Mouse (Mus musculus) R1 (cell line): Measurements from ENCODE around the gene Furin.

Source experiments
- DNase-seq: peaks from one replicate; pipeline ENCODE4 v3.0.0-alpha.2; 2018; ENCODE audit warnings: low read depth, low spot score

Furin gene

DNA sequence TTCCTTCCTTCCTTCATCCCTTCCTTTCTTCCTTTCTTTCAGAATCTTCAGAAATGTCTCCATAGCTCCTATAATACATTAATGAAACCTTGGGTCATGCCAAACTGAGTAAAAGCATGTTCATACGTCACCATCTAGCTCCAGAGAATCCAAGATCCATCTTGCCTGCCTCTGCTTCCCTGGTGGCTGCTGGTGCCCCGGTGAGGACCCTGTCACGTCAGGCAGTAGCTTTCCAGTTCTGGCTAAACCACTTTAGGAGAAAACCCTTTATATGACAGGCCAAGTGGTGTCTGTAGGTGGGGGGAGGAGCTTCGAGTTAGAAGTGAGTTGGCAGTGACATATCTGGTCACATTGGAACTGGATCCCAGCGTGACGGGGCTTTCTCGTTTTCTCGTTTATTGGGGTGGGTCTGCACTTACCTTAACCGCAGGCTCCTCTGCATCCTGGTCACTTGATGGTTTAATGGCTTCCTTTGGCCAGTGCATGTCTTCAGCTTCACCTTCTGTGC, at the start of gene Furin:
Gene Furin, minus strand, starts transcription at position 249 of the 508 bp plus-strand sequence.
- no peak for DNase-seq

DNA sequence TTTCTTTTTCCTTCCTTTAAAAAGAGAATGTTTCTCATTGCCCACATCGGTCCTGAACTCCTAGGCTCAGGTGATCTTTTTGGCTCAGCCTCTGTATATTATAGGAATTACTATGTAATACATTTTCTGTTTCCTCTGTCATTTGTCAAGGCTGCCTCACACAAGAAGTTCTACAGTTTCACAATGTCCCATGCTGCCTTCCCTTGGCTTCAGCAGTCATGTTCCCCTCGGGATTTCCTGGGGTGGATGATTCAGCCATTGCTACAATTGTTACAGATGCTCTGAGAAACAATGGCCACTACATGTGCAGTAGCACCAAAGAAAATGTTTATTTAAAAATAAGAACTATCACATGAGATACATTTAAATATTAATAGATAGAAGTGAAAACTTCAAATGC, 49.5 kb upstream of the Furin start:
- no peak for DNase-seq

DNA sequence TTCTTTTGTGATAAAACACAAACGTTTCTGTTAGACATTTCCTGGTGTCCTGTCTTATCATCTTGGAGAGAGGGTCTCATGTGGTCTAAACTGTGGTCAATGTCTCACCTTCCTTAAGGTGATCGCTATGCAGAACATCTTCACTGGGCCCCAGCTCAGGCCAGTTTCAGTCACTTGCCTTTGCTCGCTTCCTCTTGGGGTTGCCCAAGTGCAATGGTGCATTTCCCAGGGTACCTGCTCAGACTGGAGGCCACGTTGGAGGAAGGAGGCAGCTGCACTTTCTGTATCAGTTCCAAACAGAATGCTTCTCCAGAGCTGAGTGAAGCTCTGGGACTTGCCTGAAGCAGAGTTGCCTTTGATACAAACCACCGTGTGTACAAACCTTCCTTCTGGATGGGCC, 48.8 kb upstream of the Furin start:
- DNase-seq = no peak

DNA sequence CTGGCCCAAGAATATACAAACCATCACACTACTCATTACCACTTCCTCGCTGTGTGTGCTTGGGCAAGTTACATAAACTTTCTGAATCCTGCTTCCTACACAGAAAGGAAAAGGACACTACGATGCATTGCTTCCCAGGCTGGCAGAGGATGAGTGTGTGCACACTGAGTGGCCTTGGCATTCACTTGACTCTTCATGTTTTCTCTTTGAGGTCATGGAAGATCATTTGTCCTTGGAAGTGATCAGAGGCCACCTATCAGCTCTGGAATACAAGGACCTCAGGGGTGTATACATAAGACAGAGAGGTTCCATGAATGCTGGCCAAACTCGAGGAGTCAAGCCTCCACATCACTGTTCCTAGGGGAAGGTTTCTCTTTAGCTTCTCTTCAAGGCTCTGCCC, 47.9 kb upstream of the Furin start:
- no peak for DNase-seq

DNA sequence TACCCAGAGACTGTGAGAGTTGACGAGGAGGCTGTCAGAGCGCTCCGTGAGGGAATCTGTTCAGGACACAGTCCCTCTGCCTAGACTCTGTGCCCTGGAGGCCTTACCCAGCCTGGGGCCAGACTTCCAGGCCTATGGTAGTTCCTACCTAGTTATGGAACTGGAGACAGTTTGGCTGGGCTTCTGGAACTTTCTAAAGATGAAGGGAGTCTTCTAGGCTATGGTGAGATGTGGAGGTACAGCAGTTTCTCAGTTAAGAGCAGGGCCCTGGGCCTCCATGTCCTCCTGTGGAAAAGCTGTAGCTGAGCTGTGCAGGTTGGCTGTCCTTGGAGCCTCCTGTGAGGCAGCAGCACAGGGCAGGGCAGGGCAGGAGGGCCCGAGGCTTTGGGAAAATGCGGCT, 47.0 kb upstream of the Furin start:
- no peak for DNase-seq

DNA sequence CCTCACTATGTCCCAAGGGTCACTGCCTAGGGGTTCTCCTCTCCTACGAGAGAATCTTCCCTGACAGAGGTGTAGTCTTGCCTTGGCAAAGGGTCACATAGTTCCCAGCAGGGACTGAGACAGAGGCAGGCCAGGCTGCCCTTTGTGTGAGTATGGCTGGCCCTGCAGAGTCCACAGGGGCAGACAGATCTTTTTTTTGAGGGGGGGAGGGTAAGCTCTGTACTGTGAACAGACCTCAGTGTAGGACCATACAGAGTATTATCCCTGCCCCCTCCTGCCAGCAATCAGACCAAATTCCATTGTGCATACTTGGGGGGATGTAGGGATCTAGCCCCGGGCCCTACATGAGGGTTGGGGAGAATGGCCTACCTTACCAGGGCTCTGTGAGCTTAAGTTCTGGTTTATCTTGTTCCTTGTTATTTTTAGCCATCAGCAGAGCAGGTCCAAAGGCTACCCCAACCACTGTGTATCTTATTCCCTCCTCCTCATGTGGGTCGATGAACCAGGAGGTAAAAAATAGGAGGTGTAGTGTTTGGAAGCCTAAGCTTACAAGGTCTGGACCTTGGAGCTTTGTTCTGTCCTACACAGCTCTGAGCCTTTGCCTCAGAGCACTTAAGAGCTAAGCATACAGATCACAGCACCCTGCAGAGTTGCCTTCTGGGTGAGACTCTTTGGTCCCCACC, 46.5 kb upstream of the Furin start:
- DNase-seq = no peak

DNA sequence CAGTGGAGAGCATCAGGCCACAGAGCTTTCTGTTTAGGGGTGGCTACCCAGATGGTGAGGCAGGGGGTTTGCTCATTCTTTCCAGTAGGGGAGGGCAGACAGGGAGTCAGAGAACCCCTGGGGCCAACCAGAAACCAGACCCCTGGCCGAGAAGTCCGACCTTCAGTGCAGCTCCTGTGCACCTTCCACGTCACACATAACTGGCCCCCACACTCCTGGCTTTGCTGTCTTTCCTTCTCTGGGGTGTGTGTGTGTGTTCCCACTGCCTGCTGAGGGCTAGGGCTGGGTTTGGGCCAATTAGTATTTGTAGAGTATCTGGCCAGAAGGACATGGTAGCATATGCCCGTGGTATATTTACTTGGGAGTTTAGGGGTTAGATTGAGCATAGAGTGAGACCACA, 45.1 kb upstream of the Furin start:
- no peak for DNase-seq

DNA sequence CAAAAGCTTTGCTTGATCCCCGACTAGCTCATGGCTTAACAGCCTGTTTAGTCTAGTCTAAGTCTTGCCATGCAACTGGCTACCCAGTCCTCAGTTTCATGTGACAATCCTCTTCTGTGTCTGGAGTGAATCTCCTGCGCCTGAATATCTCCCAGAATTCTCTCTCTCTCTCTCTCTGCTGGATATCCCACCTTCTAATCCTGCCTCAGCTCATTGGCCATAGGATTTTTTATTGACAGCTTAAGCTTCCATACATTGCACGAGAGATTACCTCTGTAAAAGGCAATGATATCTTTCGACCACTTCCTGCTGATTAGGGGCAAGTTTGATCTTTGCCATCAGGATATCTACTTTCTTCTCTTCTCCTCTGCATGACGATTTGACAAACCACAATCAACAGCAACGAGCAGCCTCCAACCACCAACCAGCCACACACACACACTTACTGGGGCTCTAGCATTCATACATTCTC, 44.4 kb upstream of the Furin start:
- no peak for DNase-seq

DNA sequence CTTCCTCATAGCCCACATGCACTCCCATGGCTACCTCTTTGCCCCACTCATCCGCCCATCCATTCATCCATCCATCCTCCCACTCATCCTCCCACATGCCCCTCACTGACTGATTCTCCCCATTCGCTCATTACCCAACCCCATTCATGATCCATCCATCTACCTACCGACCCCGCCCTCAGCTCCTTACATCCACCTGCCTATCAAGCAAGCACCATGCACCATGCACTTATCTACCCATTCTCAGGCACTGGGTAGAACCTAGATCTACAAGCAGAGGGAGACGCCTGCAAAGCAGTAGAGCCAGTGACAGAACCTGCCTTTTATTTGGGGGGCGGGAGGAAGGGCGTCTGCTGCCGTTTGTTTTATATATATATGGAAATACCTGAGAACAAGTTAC, 42.1 kb upstream of the Furin start:
- no peak for DNase-seq

DNA sequence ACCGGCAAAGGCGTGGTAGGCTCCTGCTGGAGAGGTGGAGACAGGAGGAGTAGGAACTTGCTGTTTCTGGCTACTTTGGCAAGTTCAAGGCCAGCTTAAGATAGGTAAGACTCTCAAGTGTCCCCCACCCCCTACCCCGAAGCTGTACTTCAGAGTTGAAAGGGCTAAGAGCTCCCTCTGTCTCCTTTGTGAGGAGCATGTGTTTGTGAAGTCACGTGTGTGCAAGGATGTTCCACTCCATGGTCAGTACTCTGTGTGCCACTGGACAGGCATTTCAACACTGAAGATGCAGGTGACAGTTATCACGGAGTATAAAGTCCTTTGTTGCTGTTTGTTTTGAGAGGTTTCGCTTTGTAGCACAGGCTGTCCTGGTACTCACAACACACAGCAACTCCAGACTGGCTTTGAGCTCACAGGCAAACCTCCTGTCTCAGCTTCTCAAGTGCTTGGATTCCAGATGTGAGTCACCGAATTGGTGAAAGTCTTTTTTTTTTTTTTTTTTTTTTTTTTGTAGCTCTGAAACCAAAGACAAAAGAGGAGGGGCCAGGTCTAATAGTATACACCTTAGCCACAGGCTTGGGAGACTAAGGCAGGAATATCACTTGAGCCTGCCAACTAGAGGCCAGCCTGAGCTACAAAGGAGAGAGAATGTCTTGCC, 41.1 kb upstream of the Furin start:
- DNase-seq = no peak

DNA sequence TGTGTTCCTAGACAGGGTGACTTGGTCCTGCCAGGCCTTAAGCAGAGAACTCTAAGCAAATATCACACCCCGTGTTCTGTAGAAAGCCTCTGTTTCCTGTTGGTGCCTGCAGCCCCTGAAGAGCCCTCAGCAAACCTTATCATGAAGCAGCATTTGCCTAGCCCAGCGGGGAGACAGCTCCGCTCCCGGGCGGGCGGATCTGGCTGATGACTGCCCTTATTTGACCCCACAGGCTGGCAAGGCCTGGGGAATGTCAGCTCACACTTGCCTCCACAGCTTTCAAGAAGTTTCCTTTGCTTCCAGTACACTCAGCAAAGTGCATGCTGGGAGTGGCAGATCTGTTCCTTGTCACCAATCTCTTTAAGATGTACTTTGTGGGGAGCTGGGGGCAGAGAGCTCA, 40.3 kb upstream of the Furin start:
- no peak for DNase-seq

DNA sequence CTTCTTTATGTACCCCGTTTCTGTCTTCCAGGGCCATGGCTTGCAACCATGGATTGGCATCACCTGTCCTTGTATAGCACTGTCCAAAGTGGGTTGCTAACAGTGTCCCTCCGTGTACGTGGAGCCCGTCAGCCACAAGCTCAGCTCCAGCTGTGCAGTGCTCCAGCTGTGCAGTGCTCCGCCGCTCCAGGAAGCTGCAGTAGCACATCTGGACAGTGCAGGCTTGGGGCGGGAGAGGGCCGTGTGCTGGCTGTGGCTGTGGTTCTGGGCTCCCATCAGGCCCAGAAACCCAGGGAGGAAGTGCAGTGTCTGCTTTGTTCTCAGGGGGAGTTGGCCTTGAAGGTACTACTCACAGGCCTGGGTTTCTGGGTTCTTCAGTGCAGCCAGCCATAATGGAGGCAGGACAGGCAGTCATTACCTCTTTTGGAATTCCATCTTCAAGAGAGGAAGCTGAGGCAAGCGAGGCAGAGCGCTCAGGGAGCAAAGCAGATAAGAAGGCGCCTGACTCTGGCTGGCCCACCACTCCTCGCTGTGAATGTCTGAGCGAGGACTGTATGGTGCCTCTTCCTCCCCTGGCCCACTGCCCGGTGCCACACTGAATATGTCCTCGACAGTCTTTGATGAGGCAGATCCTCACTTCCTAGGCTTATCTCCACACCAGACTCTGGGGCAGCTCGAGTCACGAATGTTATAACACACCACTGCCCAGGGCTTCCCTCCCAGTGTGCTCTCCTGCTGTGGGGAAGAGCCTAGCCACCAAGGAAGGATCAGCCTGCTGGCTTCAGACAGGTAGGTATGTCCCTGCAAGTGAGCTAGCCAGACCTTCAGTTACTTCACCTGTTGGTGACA, 39.4 kb upstream of the Furin start:
- DNase-seq = no peak

DNA sequence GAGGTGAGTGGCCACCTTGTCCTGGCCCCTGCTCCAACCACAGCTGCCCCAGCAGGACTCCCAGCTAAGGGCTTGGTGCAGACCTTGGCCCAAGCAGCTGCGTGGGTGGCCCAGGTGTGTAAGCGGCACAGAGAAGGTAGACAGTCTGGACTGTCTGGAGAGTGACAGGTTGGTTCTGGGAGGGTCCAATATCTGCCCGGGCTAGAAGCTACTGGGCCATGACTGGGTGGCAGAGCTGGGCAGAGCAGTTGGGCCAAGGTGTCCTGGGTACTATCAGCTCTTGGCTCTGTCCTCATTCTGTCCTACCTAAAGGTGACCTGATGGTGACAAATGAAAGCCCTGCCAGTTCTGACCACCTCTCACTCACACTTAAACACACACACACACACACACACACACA, 37.9 kb upstream of the Furin start:
- DNase-seq = no peak

DNA sequence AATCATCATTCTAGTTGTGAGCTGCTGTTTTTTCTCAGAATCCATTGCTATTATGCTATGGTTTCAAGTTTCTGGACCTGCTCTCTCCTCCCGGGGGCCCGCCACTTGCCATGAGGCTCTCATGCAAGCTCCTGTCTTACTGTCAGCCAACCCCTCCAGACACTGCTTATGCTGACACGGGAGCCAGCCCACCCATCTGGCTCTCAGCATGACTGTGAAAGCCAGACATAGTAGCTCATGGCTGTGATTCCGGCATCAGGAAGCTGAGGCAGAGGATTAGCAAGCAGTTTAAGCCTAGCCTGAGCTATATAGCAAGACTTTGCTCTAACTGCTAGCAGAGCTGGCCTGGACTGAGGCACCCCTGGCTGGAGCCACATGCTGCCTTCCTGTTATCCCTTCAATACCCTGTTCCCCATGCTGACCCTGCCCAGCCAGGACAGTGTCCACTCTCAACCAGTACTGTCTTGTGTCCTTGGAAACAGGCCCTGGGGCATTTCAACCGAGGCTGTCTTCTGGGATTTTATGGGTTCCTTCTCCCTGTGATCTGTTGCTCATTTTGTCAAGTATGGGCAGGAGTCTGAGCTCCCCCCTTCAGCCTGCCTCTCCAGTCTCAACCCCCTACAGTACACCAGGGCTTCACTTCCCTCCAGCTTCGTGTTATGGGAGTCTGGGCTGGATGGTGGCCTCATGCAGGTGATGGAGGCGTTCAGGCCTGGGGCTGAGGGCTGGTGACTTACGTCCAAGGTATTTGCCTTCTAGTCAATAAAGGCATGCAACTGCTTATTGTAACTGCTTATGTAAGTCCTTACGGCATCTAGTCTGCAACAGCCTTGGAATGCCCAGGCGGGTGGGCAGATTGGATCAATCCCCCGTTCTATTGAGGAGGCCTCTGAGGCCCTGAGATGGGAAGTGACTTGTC, 37.0 kb upstream of the Furin start:
- no peak for DNase-seq

DNA sequence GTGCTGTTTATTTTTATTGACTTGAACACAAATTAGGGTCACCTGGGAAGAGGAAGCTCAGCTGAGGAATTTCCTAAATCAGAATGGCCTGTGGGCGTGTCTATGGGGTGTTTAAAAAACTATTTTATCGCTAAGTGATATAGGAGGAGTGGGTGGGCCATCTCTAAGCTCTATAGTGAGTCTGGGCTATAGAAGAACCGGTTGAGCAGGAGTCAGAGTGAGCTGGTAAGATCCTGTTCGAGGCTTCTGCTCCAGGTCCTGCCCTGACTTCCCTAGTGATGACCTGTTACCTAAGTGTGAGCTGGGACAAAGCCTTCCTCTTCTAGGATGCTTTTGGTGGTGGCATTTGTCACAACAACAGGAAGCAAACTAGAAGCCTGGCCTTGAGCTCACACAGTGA, 35.4 kb upstream of the Furin start:
- DNase-seq = no peak

DNA sequence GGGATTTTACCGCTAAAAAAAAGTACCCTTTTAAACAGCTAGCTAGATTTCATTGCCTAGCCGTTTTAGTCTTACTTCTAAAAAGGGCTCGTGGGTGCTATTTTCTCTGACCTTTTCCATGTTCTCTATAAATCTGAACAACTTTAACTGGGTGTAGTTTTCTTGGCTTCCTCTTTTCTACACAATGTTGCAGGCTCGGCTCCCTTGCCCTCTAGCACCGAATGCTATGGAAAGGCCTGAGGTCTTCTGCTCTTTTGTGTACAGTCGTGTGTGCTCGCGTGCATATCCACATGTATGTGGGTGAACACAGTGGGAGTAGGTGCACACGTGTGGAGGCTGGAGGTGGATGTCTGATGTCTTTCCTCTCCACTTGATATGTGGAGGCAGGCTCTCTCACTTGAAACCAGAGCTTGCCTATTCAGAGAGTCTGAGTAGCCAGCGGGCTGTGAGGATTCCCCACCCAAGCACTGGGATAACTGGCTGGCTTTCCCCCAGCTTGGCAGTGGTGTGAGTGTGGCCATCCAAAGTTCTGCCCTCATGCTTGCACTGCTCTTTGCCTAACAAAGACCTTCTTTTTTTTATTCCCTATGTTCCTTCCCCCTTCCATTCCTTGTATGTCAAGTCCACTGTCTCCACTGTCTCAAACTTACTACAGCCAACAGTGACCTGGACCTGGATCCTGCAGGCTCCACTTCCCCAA, 34.7 kb upstream of the Furin start:
- DNase-seq = no peak

DNA sequence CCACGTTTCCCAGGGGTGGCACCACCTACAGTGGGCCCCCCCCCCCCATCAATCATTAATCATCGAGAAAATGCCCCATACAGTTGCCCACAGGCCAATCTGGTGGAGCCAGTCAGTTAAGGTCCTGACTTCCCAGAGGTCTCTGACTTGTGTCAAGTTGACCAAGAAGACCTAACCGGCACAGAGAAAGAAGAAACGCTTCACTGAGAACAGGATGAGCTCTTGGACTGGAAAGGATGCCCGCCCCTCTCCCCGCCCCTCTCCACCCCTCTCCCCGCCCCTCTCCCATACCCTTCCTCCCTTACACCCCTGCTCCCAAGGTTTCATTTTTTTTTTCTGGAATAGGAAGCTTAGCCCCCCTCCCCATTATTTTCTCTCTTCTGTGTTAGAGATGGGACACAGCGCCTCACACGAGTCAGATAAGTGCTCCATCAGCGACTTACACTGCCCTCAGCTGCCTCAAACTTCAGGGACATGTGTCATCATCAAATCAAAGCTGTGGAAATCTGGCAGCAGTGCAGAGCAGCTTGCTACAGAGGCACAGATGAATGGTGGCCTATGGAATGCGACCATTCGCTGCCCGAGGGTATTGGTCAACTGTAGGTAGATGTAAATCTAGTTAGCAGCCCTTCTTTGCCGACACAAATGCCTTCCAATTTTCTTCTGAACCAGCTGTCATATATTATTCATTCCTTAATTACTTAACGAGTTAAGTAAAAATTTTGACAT, 34.0 kb upstream of the Furin start:
- DNase-seq = no peak

DNA sequence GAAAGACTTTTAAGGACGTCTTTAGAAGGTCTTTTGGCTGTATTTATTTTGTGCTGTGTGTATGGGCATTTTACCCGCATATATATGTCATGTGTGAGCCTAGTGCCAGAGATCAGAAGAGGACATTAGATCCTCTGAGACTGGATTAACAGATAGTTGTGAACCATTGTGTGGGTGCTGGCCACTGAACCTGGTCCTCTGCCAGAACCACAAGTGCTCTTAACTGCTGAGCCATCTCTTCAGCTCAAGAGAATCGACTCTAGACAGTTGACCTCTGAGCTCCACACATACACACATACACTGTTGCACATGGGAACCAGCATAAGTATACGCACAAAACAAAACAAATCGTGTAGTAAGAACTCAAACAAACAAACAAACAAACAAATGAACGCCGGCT, 31.3 kb upstream of the Furin start:
- no peak for DNase-seq

DNA sequence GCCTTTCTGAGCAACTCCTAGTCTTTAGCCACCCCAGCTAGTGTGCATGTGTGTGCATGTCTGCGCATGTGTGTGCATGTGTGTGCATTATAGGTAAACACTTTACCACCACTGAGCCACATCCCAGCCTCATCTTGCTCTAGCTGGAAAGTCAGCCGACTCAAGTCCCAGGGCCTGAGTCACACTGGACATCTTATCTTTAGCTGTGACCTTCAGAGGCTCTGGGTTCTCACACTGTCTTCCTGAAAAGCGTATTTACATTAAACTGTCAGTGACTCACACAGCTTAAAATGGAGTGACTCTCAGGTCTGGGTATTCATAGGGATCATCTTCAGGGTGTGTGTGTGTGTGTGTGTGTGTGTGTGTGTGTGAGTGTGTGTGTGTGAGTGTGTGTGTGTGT, 30.4 kb upstream of the Furin start:
- no peak for DNase-seq

DNA sequence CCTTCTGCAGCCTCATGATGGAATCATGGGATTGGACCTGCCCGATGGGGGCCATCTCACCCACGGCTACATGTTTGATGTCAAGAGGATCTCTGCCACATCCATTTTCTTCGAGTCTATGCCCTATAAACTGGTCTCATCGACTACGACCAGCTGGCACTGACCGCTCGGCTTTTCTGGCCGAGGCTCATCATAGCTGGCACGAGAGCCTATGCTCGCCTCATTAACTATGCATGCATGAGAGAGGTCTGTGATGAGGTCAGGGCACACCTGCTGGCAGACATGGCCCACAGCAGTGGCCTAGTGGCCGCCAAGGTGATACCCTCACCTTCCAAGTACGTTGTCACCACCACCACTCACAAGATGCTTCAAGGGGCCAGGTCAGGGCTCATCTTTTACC, 24.4 kb upstream of the Furin start:
- no peak for DNase-seq
